Mouse (Mus musculus) limb, embryonic 10.5 days (tissue): Measurements from ENCODE around the gene Tgm6. TPM values are rescaled to one million over a fixed set of nuclear protein-coding genes. Genes with fewer than 3 reads are reported as not detected.

ENCODE experiments used
- DNase-seq: peaks from one replicate; pipeline ENCODE4 v3.0.0-alpha.2; 2017; ENCODE audit warnings: low spot score
- H3K27ac ChIP-seq: fragments of 300-500 bp; sonication (generic); 2 replicates; pipeline ENCODE4 v1.5.1; 2016; ENCODE audit warnings: mild to moderate bottlenecking
- H3K27me3 ChIP-seq: fragments of 300-500 bp; sonication (generic); 2 replicates; pipeline ENCODE4 v1.6.1; 2016; ENCODE audit warnings: low read depth, mild to moderate bottlenecking; ENCODE audit not compliant: poor library complexity, severe bottlenecking
- H3K36me3 ChIP-seq: fragments of 300-500 bp; sonication (generic); 2 replicates; pipeline ENCODE4 v1.6.1; 2016; ENCODE audit warnings: mild to moderate bottlenecking, moderate library complexity
- H3K4me1 ChIP-seq: fragments of 300-500 bp; sonication (generic); 2 replicates; pipeline ENCODE4 v1.6.1; 2016
- H3K4me3 ChIP-seq: fragments of 300-500 bp; sonication (generic); 2 replicates; pipeline ENCODE4 v1.5.1; 2016; ENCODE audit warnings: mild to moderate bottlenecking, moderate library complexity
- H3K9me3 ChIP-seq: fragments of 300-500 bp; sonication (generic); replicated peaks from 2 replicates; pipeline ENCODE4 v1.6.1; 2016; ENCODE audit warnings: mild to moderate bottlenecking
- WGBS: fragments of 180-500 bp; shearing (Covaris S2); methylation state at CpG from one replicate; pipeline ENCODE4 v1.1.7; 2016; 5-methylcytosine and 5-hydroxymethylcytosine counted together
- polyA plus RNA-seq: library from polyadenylated mRNA; unstranded; fragments of >200 nt; fragmentation: Nextera tagmentation; extraction: Ambion mirVana; gene quantifications from 2 replicates; pipeline ENCODE4 v1.2.1, GENCODE M21; 2016

Tgm6 gene
- polyA plus RNA-seq, 1 experiment from 2014 or later, result not detected

GRCm38 (mm10) chr2:130194894-130195293, 82.7 kb downstream of the Tgm6 start, which contains the start of gene Tmc2:
Gene Tmc2, plus strand, starts transcription at chr2:130195194.
- Histone ChIP-seq H3K9me3 (no peaks in the 10 kb centered on the region), H3K27me3 (no peaks in the 10 kb centered on the region), H3K27ac (no peak within 1 kb of the TSS), H3K4me3 (no peak within 1 kb of the TSS), H3K4me1 (no peaks in the 10 kb centered on the region), H3K36me3 (no peaks in the 10 kb centered on the region)
- no peak for DNase-seq
- 96% methylated on average over 16 of the region's 16 CpGs for WGBS

- H3K4me3 ChIP-seq, result no peak overlapping the region
- no peak overlapping the region for H3K27ac ChIP-seq
- no peaks in the 10 kb centered on the region for H3K4me1 ChIP-seq
- no peaks in the 10 kb centered on the region for H3K36me3 ChIP-seq
- no peaks in the 10 kb centered on the region for H3K27me3 ChIP-seq
- no peak for DNase-seq
- WGBS, result 85% methylated on average over 5 of the region's 5 CpGs
- no peaks in the 10 kb centered on the region for H3K9me3 ChIP-seq
Measured at GRCm38 (mm10) chr2:130200961-130201360, 88.7 kb downstream of the Tgm6 start.

Other genes with a start within 250 kb of the Tgm6 start
- 0.10 TPM in 1 of 2 replicates, not detected in the other for gene Tgm3, start 100.1 kb upstream of the Tgm6 start, polyA plus RNA-seq
- 959 and 1,054 TPM in 2 replicates for gene Snrpb, start 67.0 kb downstream of the Tgm6 start, polyA plus RNA-seq
- not detected in 2 replicates for gene Tmc2, start 82.8 kb downstream of the Tgm6 start, polyA plus RNA-seq
- 440 and 499 TPM in 2 replicates for gene Nop56, start 162.0 kb downstream of the Tgm6 start, polyA plus RNA-seq
- 136 and 140 TPM in 2 replicates for gene Idh3b, start 172.1 kb downstream of the Tgm6 start, polyA plus RNA-seq
- gene Ebf4, start 182.8 kb downstream of the Tgm6 start, polyA plus RNA-seq, result 0.34 and 0.90 TPM in 2 replicates